ENCODE assay signal across 8 mouse cellular contexts in genomic region chr9:63133659-63134058, GRCm38 (mm10). TPM values are rescaled to one million over a fixed set of nuclear protein-coding genes. Genes with fewer than 3 reads are reported as not detected.
DNase-seq lines count a peak whose midpoint lies in the region; ATAC-seq and TF ChIP-seq lines count a peak whose summit lies in the region.

No protein-coding gene starts in this region.

- H3K4me3 ChIP-seq in heart, embryonic 13.5 days: peak overlapping the region; percentile 78
- peak overlapping the region; percentile 51 for H3K4me3 ChIP-seq in ES-Bruce4 (ENCODE audit: low read depth, low read length)
- peak overlapping the region; percentile 38 for H3K4me3 ChIP-seq in forebrain, embryonic 16.5 days (replicated peaks; ENCODE audit: low read length)
- peak overlapping the region; percentile 55 for H3K4me3 ChIP-seq in liver, postnatal 0 days (ENCODE audit: low read depth, low read length)

- peak overlapping the region; percentile 84 for H3K4me2 ChIP-seq in heart, embryonic 13.5 days
- H3K4me2 ChIP-seq in forebrain, embryonic 16.5 days (ENCODE audit: low read length): peak overlapping the region; percentile 68
- H3K4me2 ChIP-seq in liver, postnatal 0 days (ENCODE audit: low read depth, low read length): peak overlapping the region; percentile 75

- no peak overlapping the region for H3K27ac ChIP-seq in heart, embryonic 13.5 days (replicated peaks)
- H3K27ac ChIP-seq in ES-Bruce4 (ENCODE audit: insufficient read depth, low read length): no peak overlapping the region
- H3K27ac ChIP-seq in forebrain, embryonic 16.5 days (ENCODE audit: low read length): no peak overlapping the region
- no peak overlapping the region for H3K27ac ChIP-seq in liver, postnatal 0 days (ENCODE audit: low read depth)

- ATAC-seq in heart, embryonic 13.5 days (ENCODE audit: extremely low read depth, insufficient number of reproducible peaks, low FRiP score, low TSS enrichment): no peak
- ATAC-seq in forebrain, embryonic 16.5 days: no peak
- ATAC-seq in liver, postnatal 0 days: no peak

- no peak for TF ChIP-seq POLR2A in ES-Bruce4 (IDR thresholded peaks at IDR 0.05; ENCODE audit: insufficient read depth, low read length)

- no peak for DNase-seq in heart, adult 9 months (ENCODE audit: low spot score in 2 of 2)
- no peak for DNase-seq in liver, postnatal 0 days
- DNase-seq in left cerebral cortex, postnatal 14 days (ENCODE audit: low spot score in 2 of 2): no peak
- DNase-seq in natural killer cell, adult 2 months (ENCODE audit: low spot score in 2 of 2): no peak
- DNase-seq in urinary bladder, postnatal 10 days (ENCODE audit: low spot score): no peak

- H3K9ac ChIP-seq in heart, embryonic 13.5 days: peak overlapping the region; percentile 73
- no peak overlapping the region for H3K9ac ChIP-seq in ES-Bruce4 (ENCODE audit: low read depth, poor library complexity, severe bottlenecking)
- H3K9ac ChIP-seq in forebrain, embryonic 16.5 days (replicated peaks; ENCODE audit: low read depth, low read length): peak overlapping the region; percentile 44
- H3K9ac ChIP-seq in liver, postnatal 0 days (replicated peaks): peak overlapping the region; percentile 59

- TF ChIP-seq CTCF in ES-Bruce4 (IDR thresholded peaks at IDR 0.05; ENCODE audit: low read depth, low read length): no peak
- TF ChIP-seq CTCF in liver, postnatal 0 days (IDR thresholded peaks at IDR 0.05; ENCODE audit: low read depth): no peak

- intact Hi-C loops in left cerebral cortex, postnatal 14 days (cut with DNase I): loop anchor here (10.0 kb wide), 1 partner anchor 491 kb away; no protein-coding TSS in a partner anchor

- 15% methylated on average over 6 of the region's 6 CpGs for WGBS in heart, embryonic 13.5 days
- WGBS in forebrain, embryonic 16.5 days: 10% methylated on average over 6 of the region's 6 CpGs
- WGBS in liver, postnatal 0 days (ENCODE audit: insufficient replicate concordance): 9% methylated on average over 6 of the region's 6 CpGs

- peaks cover 57% of the 10 kb centered on the region for H3K27me3 ChIP-seq in heart, embryonic 13.5 days (replicated peaks)
- peaks cover 4% of the 10 kb centered on the region; the same call in 1 of the 2 replicates for H3K27me3 ChIP-seq in ES-Bruce4 (ENCODE audit: control insufficient read depth, insufficient read depth, low read length, poor library complexity, severe bottlenecking)
- peaks cover 42% of the 10 kb centered on the region for H3K27me3 ChIP-seq in forebrain, embryonic 16.5 days (replicated peaks; ENCODE audit: control insufficient read depth, insufficient read depth, low read length)
- peaks cover 54% of the 10 kb centered on the region for H3K27me3 ChIP-seq in liver, postnatal 0 days (ENCODE audit: insufficient read depth, low read length)

- no peak for TF ChIP-seq EP300 in ES-Bruce4 (IDR thresholded peaks at IDR 0.05; ENCODE audit: insufficient read depth, low read depth, low read length)
- TF ChIP-seq EP300 in liver, postnatal 0 days (IDR thresholded peaks at IDR 0.05; ENCODE audit: low read depth): no peak

- H3K9me3 ChIP-seq in heart, embryonic 13.5 days: no peaks in the 10 kb centered on the region
- no peaks in the 10 kb centered on the region for H3K9me3 ChIP-seq in ES-Bruce4 (replicated peaks; ENCODE audit: control insufficient read depth, insufficient read depth, low read length, poor library complexity, severe bottlenecking)
- no peaks in the 10 kb centered on the region for H3K9me3 ChIP-seq in forebrain, embryonic 16.5 days (ENCODE audit: control insufficient read depth, low read length)
- no peaks in the 10 kb centered on the region for H3K9me3 ChIP-seq in liver, postnatal 0 days (ENCODE audit: low read length)

- H3K36me3 ChIP-seq in heart, embryonic 13.5 days: no peaks in the 10 kb centered on the region
- no peaks in the 10 kb centered on the region for H3K36me3 ChIP-seq in ES-Bruce4 (ENCODE audit: control insufficient read depth, insufficient read depth, low read length, poor library complexity, severe bottlenecking)
- no peaks in the 10 kb centered on the region for H3K36me3 ChIP-seq in forebrain, embryonic 16.5 days (ENCODE audit: control insufficient read depth, insufficient read depth)
- H3K36me3 ChIP-seq in liver, postnatal 0 days (replicated peaks; ENCODE audit: insufficient read depth, low read length): no peaks in the 10 kb centered on the region

- H3K4me1 ChIP-seq in heart, embryonic 13.5 days: peaks cover 42% of the 10 kb centered on the region
- no peaks in the 10 kb centered on the region for H3K4me1 ChIP-seq in ES-Bruce4 (ENCODE audit: control insufficient read depth, insufficient read depth, low read length)
- peaks cover 27% of the 10 kb centered on the region for H3K4me1 ChIP-seq in forebrain, embryonic 16.5 days (replicated peaks; ENCODE audit: control insufficient read depth, insufficient read depth, low read length)
- H3K4me1 ChIP-seq in liver, postnatal 0 days (ENCODE audit: insufficient read depth): peaks cover 15% of the 10 kb centered on the region

RNA-seq across cellular contexts. Expression of gene Skor1, which starts 15.1 kb away (rescaled TPM):
- not detected in 2 replicates for polyA plus RNA-seq in heart, embryonic 13.5 days (2015; fragmentation: Nextera tagmentation; extraction: Ambion mirVana)
- not detected in 2 replicates for polyA plus RNA-seq in ES-Bruce4 (2011; ENCODE audit: insufficient read depth, insufficient read length, low read depth, missing spikeins)
- 0.24 and 0.32 TPM in 2 replicates for polyA plus RNA-seq in forebrain, embryonic 16.5 days (2015; fragmentation: Nextera tagmentation; extraction: Ambion mirVana)
- polyA plus RNA-seq in liver, postnatal 0 days (2015; fragmentation: Nextera tagmentation; extraction: Ambion mirVana): not detected in 2 replicates
- under 1 TPM; 0.15 TPM for total RNA-seq in left cerebral cortex, postnatal 14 days (2021)
